Mouse (Mus musculus) bone marrow macrophage, adult 2 months (primary cell): ENCODE measurements around the gene Zp3. TPM values are rescaled to one million over a fixed set of nuclear protein-coding genes. Genes with fewer than 3 reads are reported as not detected.

Source experiments
- H3K27ac ChIP-seq: 2 replicates; pipeline ENCODE4 v1.5.1; 2012; ENCODE audit warnings: low read depth, low read length; ENCODE audit not compliant: insufficient read depth
- H3K4me1 ChIP-seq: 2 replicates; pipeline ENCODE4 v1.6.1; 2012; ENCODE audit warnings: low read length; ENCODE audit not compliant: control insufficient read depth, insufficient read depth
- H3K4me3 ChIP-seq: 2 replicates; pipeline ENCODE4 v1.5.1; 2012; ENCODE audit warnings: mild to moderate bottlenecking, low read length, moderate library complexity; ENCODE audit not compliant: insufficient read depth
- CTCF ChIP-seq: IDR thresholded peaks from 2 replicates; pipeline ENCODE4 v1.5.1; 2012; ENCODE audit warnings: low read depth, mild to moderate bottlenecking, low read length, moderate library complexity
- POLR2A ChIP-seq: IDR thresholded peaks from 2 replicates; pipeline ENCODE4 v1.6.1; 2012; ENCODE audit warnings: mild to moderate bottlenecking, low read depth, low read length, borderline replicate concordance
- polyA plus RNA-seq: library from polyadenylated mRNA; stranded (reverse); fragments of >200 nt; gene quantifications from 2 replicates; pipeline ENCODE4 v1.2.4, GENCODE M21; 2012; ENCODE audit not compliant: missing spikeins, insufficient read depth, insufficient read length

Zp3 gene
- polyA plus RNA-seq, 1 experiment = not detected

- peaks cover 5% of the 10 kb centered on the region for H3K4me1 ChIP-seq
- no peak overlapping the region for H3K4me3 ChIP-seq
- no peak for TF ChIP-seq CTCF
- TF ChIP-seq POLR2A = no peak
- no peak overlapping the region for H3K27ac ChIP-seq
Observed at GRCm38 (mm10) chr5:135975893-135976668, 3.8 kb upstream of the Zp3 start.

- no peak for TF ChIP-seq POLR2A
- TF ChIP-seq CTCF = no peak
- H3K4me3 ChIP-seq = no peak overlapping the region
- peaks cover 5% of the 10 kb centered on the region for H3K4me1 ChIP-seq
- no peak overlapping the region for H3K27ac ChIP-seq
Observed at GRCm38 (mm10) chr5:135979381-135979780, 518 bp upstream of the Zp3 start.

- H3K27ac ChIP-seq = no peak overlapping the region
- TF ChIP-seq POLR2A = no peak
- TF ChIP-seq CTCF = peak; percentile 74
- H3K4me1 ChIP-seq = no peaks in the 10 kb centered on the region
- H3K4me3 ChIP-seq = no peak overlapping the region
Observed at GRCm38 (mm10) chr5:135982398-135982797, 2.5 kb downstream of the Zp3 start.

- TF ChIP-seq POLR2A (no peak), CTCF (no peak)
- no peak overlapping the region for H3K27ac ChIP-seq
- H3K4me1 ChIP-seq = no peaks in the 10 kb centered on the region
- H3K4me3 ChIP-seq = no peak overlapping the region
Observed at GRCm38 (mm10) chr5:135984546-135985044, 4.7 kb downstream of the Zp3 start.

- no peak for TF ChIP-seq POLR2A
- 0 out of 2 replicates have a peak, but pooled peaks have one; percentile 16 for TF ChIP-seq CTCF
- Histone ChIP-seq H3K27ac (no peak overlapping the region), H3K4me1 (peaks cover 21% of the 10 kb centered on the region), H3K4me3 (no peak overlapping the region)
Observed at GRCm38 (mm10) chr5:135987248-135987647, 7.3 kb downstream of the Zp3 start.

GRCm38 (mm10) chr5:135990601-135991000 lies 10.7 kb downstream of the Zp3 start:
- Histone ChIP-seq H3K27ac (peak overlapping the region; percentile 66), H3K4me1 (peaks cover 24% of the 10 kb centered on the region), H3K4me3 (no peak overlapping the region)
- TF ChIP-seq POLR2A (no peak), CTCF (no peak)

GRCm38 (mm10) chr5:135993381-135993965 lies 13.6 kb downstream of the Zp3 start:
- no peak overlapping the region for H3K27ac ChIP-seq
- no peak overlapping the region for H3K4me3 ChIP-seq
- TF ChIP-seq POLR2A (no peak), CTCF (no peak)
- H3K4me1 ChIP-seq = peaks cover 32% of the 10 kb centered on the region

GRCm38 (mm10) chr5:135994335-135994724 lies 14.4 kb downstream of the Zp3 start:
- TF ChIP-seq POLR2A (no peak), CTCF (no peak)
- H3K4me3 ChIP-seq = no peak overlapping the region
- H3K27ac ChIP-seq = no peak overlapping the region
- peaks cover 32% of the 10 kb centered on the region for H3K4me1 ChIP-seq

GRCm38 (mm10) chr5:135994725-135995687 lies 15.1 kb downstream of the Zp3 start, which contains the start of gene Dtx2:
Gene Dtx2, plus strand, starts transcription at chr5:135994800.
- TF ChIP-seq POLR2A (peak; percentile 66; the same call in 1 of the 2 replicates), CTCF (0 out of 2 replicates have a peak, but pooled peaks have one; percentile 6)
- Histone ChIP-seq H3K4me3 (peak within 1 kb of the TSS; percentile 82), H3K27ac (0 out of 2 replicates have a peak within 1 kb of the TSS, but pooled peaks have one; percentile 18), H3K4me1 (peaks cover 28% of the 10 kb centered on the region)
